Mouse (Mus musculus): ENCODE data around the gene Arid1b.

Gene Arid1b

GRCm38 (mm10) chr17:5233991-5234390 lies 239.9 kb downstream of the Arid1b start:
- DNase-seq (ENCODE audit: extremely low read depth, low read depth, low spot score) = no peak

GRCm38 (mm10) chr17:5235057-5235456 lies 240.9 kb downstream of the Arid1b start:
- no peak for DNase-seq (ENCODE audit: extremely low read depth, low read depth, low spot score)

GRCm38 (mm10) chr17:5237765-5238164 lies 243.6 kb downstream of the Arid1b start:
- DNase-seq (ENCODE audit: extremely low read depth, low read depth, low spot score) = no peak

DNA sequence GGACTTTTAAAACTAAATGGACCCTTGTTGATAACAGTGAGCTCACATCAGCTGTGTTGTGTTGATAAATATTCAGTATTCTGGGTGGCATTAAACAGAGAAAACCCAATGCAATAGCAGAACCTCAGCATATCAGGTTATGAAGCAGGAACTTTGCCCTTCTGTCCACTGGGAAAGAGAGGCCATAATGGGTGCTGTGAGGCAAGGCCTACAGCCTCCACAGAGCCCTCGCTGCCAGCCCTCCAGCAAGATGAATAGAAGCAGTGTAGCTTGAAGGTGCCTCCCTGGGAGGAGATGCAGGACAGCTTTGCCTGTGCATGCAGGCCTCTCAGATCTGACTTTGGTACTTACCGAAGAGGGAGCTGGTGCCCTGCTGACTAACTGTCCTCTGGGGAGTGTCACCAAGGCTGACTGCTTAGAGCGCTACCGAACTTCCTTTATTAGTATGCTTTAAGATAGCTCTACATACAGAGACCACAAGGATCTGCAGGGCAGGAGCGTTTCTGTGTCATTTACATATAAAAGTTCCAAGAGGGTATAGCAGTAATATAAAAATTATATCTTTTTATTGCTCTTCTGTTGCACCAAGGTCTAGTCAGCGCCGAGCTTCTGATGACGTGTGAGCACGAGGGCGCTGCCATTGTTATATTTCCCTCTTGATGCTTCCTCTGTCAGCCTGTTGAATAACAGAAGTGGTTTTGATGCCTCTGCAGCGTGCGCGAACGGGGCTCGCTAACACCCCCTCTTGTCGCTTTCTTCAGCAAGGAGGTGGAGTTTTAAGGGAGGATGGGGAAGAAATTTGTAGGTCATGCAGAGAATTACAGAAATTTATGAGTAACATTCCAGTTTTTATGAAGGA lies 244.5 kb downstream of the Arid1b start:
- DNase-seq (ENCODE audit: extremely low read depth, low read depth, low spot score) = no peak

DNA sequence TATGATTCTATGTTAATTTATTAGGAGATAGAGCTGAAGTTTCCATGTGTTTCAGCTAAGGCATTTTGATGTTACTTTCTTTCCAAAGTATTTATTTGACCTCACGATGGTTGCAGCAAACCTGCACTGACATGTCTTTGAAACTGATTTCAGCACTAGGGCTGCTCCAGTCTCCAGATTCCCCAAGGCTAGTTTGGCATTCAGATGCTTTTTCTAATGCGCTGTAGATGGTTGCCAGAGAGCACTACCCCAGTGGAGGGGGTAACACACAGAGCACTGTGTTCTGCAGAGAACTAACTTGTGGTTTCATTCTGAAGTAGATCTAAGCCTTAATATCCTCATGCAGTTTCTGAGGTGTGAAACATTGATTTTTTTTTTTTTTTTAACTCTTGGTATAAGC lies 250.4 kb downstream of the Arid1b start:
- DNase-seq (ENCODE audit: extremely low read depth, low read depth, low spot score) = peak; percentile 74

DNA sequence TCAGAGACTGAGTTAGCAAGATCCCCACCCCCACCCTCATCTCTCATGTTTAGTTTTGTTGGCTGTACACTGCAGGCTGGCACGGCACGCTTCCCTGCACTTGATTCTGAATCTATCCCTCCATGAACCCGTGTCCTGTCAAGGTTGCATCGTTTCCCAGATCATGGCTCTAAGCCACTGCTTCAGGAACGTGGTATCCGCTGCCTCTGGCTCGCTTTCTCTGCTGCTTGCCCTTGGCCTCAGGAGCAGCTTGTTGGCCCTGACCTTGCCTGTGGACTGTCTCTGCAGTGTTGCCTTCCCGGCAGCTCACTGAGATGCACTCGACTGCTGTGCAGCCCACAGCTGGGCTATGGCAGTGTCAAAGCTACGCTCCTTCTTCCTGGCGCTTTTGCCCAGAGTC lies 252.6 kb downstream of the Arid1b start:
- DNase-seq (ENCODE audit: extremely low read depth, low read depth, low spot score) = no peak

- DNase-seq (ENCODE audit: extremely low read depth, low read depth, low spot score) = no peak
These were observed 253.1 kb downstream of the Arid1b start for GRCm38 (mm10) chr17:5247247-5247646.

- DNase-seq (ENCODE audit: extremely low read depth, low read depth, low spot score) = no peak
These were observed 253.6 kb downstream of the Arid1b start for GRCm38 (mm10) chr17:5247737-5248136.

DNA sequence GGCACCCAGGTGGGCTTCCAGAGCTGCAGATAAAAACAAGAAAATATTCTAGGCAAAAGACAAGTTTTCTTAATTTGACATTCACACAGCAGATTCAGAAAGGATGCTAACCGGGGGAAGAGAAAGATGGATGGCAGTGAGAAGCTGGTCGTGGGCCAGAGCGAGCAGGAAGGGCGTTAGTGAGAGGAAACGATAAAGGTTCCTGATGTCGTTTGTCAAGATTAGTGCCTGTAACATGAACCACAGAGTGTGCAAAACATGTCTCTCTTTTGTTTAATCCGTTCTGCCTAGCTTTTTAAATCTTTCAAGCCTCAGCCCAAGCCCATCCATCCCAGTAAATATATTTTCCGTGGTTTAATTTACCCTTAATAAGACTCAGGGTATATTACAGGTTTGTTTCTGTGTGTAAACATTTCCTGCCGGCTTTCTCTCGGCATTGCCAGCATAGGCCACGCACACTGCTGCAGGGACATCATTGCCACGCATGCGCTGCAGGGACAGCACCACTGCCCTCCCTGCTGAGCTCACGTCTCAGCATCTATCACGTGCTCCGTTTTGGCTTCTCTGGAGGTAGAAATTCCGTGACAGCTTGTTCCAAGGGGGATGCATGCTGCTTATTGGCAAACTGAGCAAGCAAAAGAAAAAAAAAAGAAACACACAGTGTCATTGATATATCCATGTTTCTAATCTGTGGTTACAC lies 255.0 kb downstream of the Arid1b start:
- DNase-seq (ENCODE audit: extremely low read depth, low read depth, low spot score) = no peak

DNA sequence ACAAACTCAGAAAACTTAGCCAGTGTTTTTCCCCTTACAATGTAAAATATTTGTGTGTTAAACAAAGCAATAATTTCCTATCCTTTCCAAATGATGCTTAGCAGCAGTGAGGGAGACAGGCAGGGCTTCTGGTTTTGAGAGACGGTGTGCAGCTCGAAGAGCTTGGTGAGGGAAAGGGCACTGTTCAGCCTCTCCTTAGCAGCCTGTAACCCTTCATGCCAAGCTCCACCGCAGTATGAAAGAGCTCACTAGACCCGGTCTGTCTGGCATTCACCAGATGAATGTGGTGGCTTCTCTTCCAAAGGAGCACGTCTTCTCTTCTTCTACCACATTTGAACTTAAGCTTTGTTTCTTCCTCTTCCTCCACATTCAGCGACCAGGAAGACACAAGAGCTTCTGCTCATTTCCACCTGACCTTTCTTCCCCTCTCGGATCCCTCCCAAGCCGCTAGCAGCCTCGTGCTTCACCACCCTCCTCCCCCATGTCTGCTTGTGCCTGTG lies 255.6 kb downstream of the Arid1b start:
- DNase-seq (ENCODE audit: extremely low read depth, low read depth, low spot score) = no peak

DNA sequence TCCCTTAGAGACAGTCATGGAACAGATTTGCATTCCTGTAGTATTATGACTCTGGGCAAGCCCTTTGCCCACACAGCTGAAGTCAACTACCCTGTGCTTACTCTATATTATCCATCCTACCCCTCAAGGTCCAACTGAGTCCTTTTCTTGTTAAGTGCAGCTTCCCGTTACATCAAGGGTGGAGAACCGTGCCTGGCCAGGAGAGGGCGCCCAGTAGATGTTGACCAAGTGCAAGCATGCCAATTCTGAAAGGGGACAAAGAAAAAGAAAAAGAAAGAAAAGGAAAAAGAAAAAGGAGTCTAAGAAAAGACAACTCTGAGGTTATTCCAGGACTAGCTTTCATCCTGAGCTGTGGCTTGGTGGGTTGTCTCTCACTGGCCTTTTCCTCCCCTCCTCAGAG lies 258.3 kb downstream of the Arid1b start:
- no peak for DNase-seq (ENCODE audit: extremely low read depth, low read depth, low spot score)

DNA sequence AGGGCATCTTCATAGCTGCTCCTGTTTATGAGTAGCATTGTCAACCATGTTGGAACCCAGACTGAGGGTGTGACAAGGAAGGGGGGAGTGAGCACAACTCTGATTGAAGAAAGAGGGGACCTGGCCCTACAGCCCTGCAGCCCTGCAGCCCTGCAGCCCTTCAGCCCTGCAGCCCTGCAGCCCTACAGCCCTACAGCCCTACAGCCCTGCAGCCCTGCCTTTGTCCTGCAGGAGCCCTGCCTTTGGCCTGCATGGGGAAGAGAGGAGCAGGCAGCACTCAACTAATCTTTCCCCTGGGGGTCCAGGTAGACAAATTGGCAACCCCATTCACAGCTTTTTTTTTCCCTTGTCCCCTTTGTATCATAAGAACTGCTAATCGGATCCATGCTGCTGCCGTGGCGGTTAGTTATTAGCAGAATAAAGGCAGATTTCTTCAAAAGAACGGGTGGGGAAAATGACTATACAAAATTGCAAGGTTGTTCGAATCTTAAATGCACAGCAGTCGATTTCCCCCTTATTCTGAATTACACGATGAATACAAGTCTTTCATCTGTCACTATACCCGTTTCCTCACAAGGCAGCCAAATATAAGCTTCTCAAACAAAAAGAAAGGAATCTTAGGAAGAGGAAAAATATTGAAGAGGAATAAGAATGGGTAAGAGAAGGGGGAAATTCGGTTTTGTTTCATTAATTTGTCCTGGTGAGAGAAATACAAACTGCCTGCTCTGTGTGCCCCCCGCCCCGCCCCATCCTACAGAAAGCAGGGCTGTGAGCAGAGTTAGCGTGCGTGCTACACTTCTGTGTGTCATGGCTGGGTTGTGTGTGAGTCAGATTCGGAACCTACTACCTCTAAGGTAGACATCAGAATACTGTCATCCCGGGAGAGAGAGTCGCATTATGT lies 260.8 kb downstream of the Arid1b start:
- DNase-seq (ENCODE audit: extremely low read depth, low read depth, low spot score) = no peak

GRCm38 (mm10) chr17:5255618-5255933 lies 261.4 kb downstream of the Arid1b start:
- DNase-seq (ENCODE audit: extremely low read depth, low read depth, low spot score) = no peak

DNA sequence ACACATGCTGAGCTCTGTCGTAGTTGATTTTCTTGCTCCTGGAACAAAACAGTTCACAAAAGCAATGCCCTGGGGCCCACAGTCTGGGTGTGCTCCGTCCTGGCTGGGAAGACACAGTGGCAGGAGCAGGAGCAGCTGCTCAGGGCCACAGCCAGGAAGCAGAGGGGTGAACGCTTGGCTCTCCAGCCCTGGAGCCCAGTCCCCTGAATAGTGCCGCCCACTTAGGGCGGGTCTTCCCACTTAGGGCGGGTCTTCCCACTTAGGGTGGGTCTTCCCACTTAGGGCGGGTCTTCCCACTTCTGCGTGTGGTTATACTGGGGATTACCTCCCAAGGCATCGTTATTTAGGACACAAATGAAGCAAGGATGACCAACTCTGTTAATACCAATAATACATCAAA lies 264.8 kb downstream of the Arid1b start:
- DNase-seq (ENCODE audit: extremely low read depth, low read depth, low spot score) = no peak

- DNase-seq (ENCODE audit: extremely low read depth, low read depth, low spot score) = no peak
These were observed 267.1 kb downstream of the Arid1b start for GRCm38 (mm10) chr17:5261131-5261651.

DNA sequence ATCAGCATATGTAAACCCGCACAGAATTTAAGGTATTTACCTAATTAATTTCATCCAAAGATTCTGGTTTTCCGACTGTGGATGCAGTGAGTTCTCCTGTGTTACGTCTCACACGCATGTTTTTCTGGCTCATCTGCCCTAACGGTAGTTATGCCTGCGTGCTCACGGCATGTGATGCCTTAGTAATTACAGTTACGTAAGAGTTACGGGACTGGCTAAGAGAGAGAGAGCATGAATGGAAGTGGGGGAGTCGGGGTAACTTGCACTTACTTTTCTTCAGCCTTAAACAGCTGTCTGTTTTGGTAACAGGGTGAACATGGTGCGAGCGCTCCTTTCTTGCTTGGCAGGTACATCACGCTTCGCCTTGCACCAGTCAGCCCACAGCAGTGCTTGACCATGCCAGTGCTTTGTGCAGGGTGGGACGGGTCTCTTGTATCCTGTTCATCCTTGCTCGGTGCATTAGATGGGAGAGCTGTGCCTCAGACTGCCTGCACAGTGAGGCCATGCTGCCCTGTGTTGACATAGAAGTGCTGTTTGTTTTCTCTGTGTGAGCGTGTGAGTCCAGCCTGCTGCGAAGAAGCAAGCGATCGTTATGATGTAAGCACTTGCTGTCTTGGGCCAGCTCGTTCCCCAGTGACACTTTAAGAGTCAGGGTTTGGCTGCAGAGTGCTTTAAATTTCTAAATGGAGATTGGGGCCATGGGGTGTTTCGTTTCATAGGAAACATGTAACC lies 267.9 kb downstream of the Arid1b start:
- no peak for DNase-seq (ENCODE audit: extremely low read depth, low read depth, low spot score)

DNA sequence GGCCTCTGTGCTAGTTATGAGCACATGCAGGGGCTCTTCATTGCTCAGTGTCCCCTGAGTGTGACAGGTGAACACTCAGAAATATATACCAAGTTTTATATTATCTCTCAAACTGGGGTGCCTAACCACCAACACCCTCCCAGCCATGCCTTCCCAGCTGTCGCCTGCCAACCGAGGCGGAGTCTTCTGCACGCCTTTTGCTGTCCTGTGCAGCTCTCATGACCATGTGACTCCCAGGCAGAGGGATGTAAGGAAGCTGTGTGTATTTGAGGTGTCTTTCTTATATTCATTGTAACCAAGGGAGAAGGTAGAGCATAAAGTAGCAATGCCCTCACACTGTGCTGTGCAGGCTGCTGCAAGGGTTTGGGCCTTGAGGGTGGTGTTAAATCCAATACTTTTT lies 268.7 kb downstream of the Arid1b start:
- DNase-seq (ENCODE audit: extremely low read depth, low read depth, low spot score) = no peak

DNA sequence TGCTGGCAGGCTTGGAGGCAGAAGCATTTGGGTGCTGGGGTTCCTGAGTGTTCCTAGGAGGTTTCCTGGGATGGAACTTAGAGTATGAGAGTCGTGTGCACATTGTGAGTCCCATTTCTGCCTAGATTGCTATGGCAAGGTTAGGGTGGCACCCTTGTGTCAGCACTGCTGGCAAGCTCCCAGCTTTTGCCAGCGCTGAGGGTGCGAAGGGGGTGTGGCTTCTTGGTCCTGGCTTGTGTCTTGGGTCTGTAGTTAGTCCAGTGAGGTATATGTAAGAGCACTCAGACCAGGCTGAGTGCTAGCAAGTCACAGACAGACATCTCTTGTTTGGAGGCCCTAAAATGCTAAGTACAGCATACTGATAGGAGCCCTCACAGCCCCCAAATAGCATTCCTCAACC lies 270.7 kb downstream of the Arid1b start:
- DNase-seq (ENCODE audit: extremely low read depth, low read depth, low spot score) = no peak

GRCm38 (mm10) chr17:5265615-5266014 lies 271.5 kb downstream of the Arid1b start:
- DNase-seq (ENCODE audit: extremely low read depth, low read depth, low spot score) = no peak

DNA sequence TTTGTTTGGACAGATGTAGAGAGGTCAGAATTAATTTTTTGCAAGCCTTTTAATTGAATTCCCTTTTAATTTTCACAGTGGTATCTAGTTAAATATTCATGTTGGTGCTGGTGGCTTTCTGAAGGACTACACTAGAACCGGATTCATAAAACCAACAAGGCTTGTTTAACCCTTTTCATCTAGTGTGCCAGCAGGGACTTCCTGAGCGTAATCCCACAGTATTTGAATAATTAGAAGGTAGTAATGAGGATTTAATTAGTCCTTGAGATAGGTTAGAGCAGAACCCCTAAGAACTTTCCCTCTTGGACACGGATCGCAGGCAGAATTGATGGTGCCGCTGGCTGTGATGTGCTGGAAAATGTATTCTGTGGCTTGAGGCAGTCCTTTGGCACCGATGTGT lies 273.6 kb downstream of the Arid1b start:
- no peak for DNase-seq (ENCODE audit: extremely low read depth, low read depth, low spot score)
